Mouse (Mus musculus): ENCODE data around the gene Ola1. TPM values are rescaled to one million over a fixed set of nuclear protein-coding genes. Genes with fewer than 3 reads are reported as not detected.

Gene Ola1
- polyA plus RNA-seq, 1 experiment from 2014 or later, result 80.9 TPM

DNA sequence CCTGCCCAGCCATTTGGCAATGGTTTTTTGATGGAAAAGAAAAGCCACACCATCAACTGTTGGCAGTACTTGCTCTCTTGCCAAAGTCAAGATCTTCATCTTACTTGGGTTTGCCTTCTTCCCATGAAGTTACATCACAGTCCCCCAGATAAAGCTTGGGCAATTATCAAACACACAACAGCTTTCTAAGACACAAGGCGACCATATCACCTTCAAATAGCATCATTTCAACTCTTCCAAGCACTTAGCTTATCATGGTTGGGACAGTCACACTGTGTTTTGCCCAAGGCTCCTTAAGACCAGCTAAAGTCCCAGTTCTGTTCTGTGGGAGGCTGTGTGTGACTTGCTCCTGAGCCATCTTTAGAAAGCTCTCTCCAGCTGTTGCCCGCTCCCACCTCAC lies 161.1 kb downstream of the Ola1 start:
- ATAC-seq (ENCODE audit: low FRiP score), result no peak
- WGBS, result 88% methylated on average over 2 of the region's 2 CpGs
- no peak overlapping the region for H3K27ac ChIP-seq

DNA sequence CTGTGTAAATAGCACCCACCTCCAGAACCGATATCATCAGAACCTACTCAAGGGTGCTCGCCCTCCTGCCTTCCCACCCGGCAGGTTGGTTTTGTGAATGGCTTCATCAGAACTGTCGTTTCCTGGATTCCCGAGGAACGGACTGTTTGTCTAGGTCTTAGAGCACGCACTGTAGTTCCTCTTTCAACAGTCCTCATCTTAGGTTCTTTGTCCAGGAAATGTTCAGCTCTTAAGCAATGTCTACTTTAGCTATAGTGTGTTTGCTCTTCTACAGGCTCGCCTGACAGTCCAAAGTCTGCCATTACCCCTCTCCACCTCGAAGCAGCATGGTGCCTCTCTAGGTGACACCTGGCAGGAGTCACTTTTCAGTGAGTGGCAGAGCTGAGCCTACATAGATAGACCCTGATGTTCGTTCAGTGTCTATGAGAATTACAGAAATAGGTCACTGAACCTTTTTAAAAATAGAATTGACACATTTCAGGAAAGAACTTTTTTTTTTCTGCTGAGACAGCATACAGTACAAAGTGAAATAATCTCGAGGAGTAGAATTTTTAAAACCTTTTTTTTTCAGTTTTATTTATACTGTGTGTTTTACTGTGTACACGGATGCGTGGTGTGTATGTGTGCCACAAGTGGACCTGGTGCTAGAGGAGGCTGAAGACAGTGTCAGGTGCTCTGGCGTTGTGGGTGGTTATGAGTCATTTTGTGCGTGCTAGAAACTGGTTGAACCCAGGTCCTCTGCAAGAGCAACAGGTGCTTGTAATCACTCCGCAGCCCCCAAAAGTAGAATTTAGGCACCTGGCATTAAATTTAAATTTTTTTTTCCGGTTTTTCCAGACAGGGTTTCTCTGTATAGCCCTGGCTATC lies 162.4 kb downstream of the Ola1 start:
- Histone ChIP-seq H3K4me2 (replicated peaks) (no peak overlapping the region), H3K36me3 (no peaks in the 10 kb centered on the region), H3K27me3 (0 out of 2 replicates have a peak, but pooled peaks cover 3% of the 10 kb centered on the region), H3K4me1 (no peaks in the 10 kb centered on the region), H3K9me3 (replicated peaks) (no peaks in the 10 kb centered on the region; the same call in 1 of the 2 replicates), H3K4me3 (no peak overlapping the region), H3K9ac (no peak overlapping the region), H3K27ac (no peak overlapping the region)
- WGBS, result 87% methylated on average over 17 of the region's 17 CpGs
- no peak for ATAC-seq (ENCODE audit: low FRiP score)

More for the DNA sequence above, 161.1 kb downstream of the Ola1 start:
- H3K36me3 ChIP-seq, result no peaks in the 10 kb centered on the region
- no peaks in the 10 kb centered on the region; the same call in 1 of the 2 replicates for H3K9me3 ChIP-seq (replicated peaks)
- H3K27me3 ChIP-seq, result 0 out of 2 replicates have a peak, but pooled peaks cover 3% of the 10 kb centered on the region
- no peaks in the 10 kb centered on the region for H3K4me1 ChIP-seq
- H3K4me2 ChIP-seq (replicated peaks), result no peak overlapping the region
- no peak overlapping the region for H3K9ac ChIP-seq
- H3K4me3 ChIP-seq, result no peak overlapping the region

- WGBS, result 89% methylated on average over 8 of the region's 9 CpGs
- no peak overlapping the region for H3K27ac ChIP-seq
Measured at GRCm38 (mm10) chr2:73053791-73054490, 164.8 kb downstream of the Ola1 start.

DNA sequence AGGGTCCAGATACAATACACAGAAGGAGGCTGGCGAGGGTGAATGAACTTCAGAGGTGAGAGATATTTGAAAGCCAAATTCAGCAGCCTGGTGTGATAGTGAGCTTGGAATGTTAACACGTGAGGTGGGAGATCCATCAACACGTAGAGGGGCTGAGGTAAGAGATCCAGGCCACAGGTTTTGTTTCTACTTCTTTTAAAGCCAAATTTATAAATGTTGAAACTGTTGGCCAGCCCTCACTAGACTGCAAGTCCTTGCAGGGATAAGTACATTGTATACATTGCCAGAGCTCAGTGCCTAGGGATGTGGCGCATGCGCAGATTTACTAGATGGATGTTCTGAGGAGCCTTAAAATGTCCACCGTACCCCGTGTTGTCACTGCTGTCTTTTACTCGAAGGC lies 168.3 kb downstream of the Ola1 start:
- Histone ChIP-seq H3K9me3 (replicated peaks) (no peaks in the 10 kb centered on the region; the same call in 1 of the 2 replicates), H3K4me2 (replicated peaks) (no peak overlapping the region), H3K27ac (no peak overlapping the region), H3K9ac (no peak overlapping the region), H3K27me3 (no peaks in the 10 kb centered on the region), H3K36me3 (no peaks in the 10 kb centered on the region), H3K4me3 (no peak overlapping the region), H3K4me1 (no peaks in the 10 kb centered on the region)
- WGBS, result 91% methylated on average over 8 of the region's 8 CpGs
- ATAC-seq (ENCODE audit: low FRiP score), result no peak

More at GRCm38 (mm10) chr2:73053791-73054490, 164.8 kb downstream of the Ola1 start:
- no peaks in the 10 kb centered on the region; the same call in 1 of the 2 replicates for H3K9me3 ChIP-seq (replicated peaks)
- no peak overlapping the region for H3K4me2 ChIP-seq (replicated peaks)
- H3K4me1 ChIP-seq, result no peaks in the 10 kb centered on the region
- 0 out of 2 replicates have a peak, but pooled peaks cover 3% of the 10 kb centered on the region for H3K27me3 ChIP-seq
- no peak for ATAC-seq (ENCODE audit: low FRiP score)
- H3K4me3 ChIP-seq, result no peak overlapping the region
- no peak overlapping the region for H3K9ac ChIP-seq
- no peaks in the 10 kb centered on the region for H3K36me3 ChIP-seq

DNA sequence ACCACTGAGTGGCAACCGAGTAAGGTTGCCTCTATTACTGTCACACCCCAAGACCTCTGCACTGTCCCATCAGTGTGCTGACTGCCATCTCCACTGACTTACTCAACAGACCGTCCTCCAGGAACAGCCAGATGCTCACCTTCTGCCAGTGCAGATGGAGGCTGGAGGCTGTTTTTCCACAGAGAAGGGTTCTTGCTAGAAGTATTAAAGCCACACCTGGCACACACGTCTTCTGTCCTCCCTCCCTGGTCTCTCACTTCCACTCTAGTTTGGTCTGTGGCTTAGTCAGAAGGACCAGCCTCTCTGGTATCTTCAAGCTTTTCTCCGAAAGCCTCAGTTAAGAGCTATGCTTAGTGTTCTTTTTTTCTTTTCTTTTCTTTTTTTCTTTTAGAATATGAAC lies 168.7 kb downstream of the Ola1 start:
- WGBS, result 87% methylated on average over 4 of the region's 4 CpGs
- Histone ChIP-seq H3K27ac (no peak overlapping the region), H3K4me2 (replicated peaks) (no peak overlapping the region), H3K4me3 (no peak overlapping the region), H3K9me3 (replicated peaks) (no peaks in the 10 kb centered on the region; the same call in 1 of the 2 replicates), H3K36me3 (no peaks in the 10 kb centered on the region), H3K9ac (no peak overlapping the region), H3K4me1 (no peaks in the 10 kb centered on the region), H3K27me3 (no peaks in the 10 kb centered on the region)
- no peak for ATAC-seq (ENCODE audit: low FRiP score)

GRCm38 (mm10) chr2:73049001-73049684 lies 169.6 kb downstream of the Ola1 start:
- Histone ChIP-seq H3K4me2 (replicated peaks) (no peak overlapping the region), H3K9me3 (replicated peaks) (no peaks in the 10 kb centered on the region; the same call in 1 of the 2 replicates), H3K36me3 (no peaks in the 10 kb centered on the region), H3K9ac (no peak overlapping the region), H3K4me1 (no peaks in the 10 kb centered on the region), H3K27me3 (no peaks in the 10 kb centered on the region), H3K27ac (no peak overlapping the region), H3K4me3 (no peak overlapping the region)
- no peak for ATAC-seq (ENCODE audit: low FRiP score)
- WGBS, result 64% methylated on average over 6 of the region's 6 CpGs

GRCm38 (mm10) chr2:73047061-73047741 lies 171.5 kb downstream of the Ola1 start:
- no peak for ATAC-seq (ENCODE audit: low FRiP score)
- Histone ChIP-seq H3K4me1 (no peaks in the 10 kb centered on the region), H3K4me2 (replicated peaks) (no peak overlapping the region), H3K27me3 (no peaks in the 10 kb centered on the region), H3K4me3 (no peak overlapping the region), H3K9me3 (replicated peaks) (no peaks in the 10 kb centered on the region), H3K36me3 (no peaks in the 10 kb centered on the region), H3K9ac (no peak overlapping the region), H3K27ac (no peak overlapping the region)
- WGBS, result 80% methylated on average over 24 of the region's 24 CpGs

- no peak overlapping the region for H3K9ac ChIP-seq
- no peaks in the 10 kb centered on the region for H3K9me3 ChIP-seq (replicated peaks)
- no peaks in the 10 kb centered on the region for H3K27me3 ChIP-seq
- 0 out of 2 replicates have a peak overlapping the region, but pooled peaks have one; percentile 23 for H3K27ac ChIP-seq
- H3K4me2 ChIP-seq (replicated peaks), result no peak overlapping the region
- no peak for ATAC-seq (ENCODE audit: low FRiP score)
- 66% methylated on average over 10 of the region's 10 CpGs for WGBS
- no peaks in the 10 kb centered on the region for H3K36me3 ChIP-seq
- no peak overlapping the region for H3K4me3 ChIP-seq
- H3K4me1 ChIP-seq, result no peaks in the 10 kb centered on the region
Measured at GRCm38 (mm10) chr2:73046576-73046975, 172.1 kb downstream of the Ola1 start.

DNA sequence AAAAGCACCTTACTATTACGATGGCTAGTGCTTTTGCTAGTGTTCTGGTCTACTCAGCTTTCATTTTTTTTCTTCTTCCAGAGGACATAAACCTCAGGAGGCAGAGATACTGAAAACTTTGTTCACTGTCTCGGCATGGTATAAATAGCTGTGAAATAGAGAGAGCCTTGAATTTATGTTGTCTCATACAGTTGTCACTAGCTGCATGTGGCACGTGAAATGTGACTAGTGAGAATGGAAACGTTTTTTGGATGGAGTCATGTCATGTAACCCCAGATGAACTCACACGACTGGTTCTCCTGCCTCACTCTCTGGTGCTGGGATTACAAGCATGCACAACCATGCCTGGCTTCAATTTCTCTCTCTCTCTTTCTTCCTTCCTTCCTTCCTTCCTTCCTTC lies 173.2 kb downstream of the Ola1 start:
- no peaks in the 10 kb centered on the region for H3K9me3 ChIP-seq (replicated peaks)
- H3K27ac ChIP-seq, result no peak overlapping the region
- WGBS, result 75% methylated on average over 5 of the region's 5 CpGs
- H3K9ac ChIP-seq, result no peak overlapping the region
- no peaks in the 10 kb centered on the region for H3K27me3 ChIP-seq
- no peak overlapping the region for H3K4me2 ChIP-seq (replicated peaks)
- H3K4me1 ChIP-seq, result no peaks in the 10 kb centered on the region
- H3K4me3 ChIP-seq, result no peak overlapping the region
- no peaks in the 10 kb centered on the region for H3K36me3 ChIP-seq
- ATAC-seq (ENCODE audit: low FRiP score), result no peak
